Comparison of ENCODE assay signal across 8 mouse cellular contexts in the genomic region with DNA sequence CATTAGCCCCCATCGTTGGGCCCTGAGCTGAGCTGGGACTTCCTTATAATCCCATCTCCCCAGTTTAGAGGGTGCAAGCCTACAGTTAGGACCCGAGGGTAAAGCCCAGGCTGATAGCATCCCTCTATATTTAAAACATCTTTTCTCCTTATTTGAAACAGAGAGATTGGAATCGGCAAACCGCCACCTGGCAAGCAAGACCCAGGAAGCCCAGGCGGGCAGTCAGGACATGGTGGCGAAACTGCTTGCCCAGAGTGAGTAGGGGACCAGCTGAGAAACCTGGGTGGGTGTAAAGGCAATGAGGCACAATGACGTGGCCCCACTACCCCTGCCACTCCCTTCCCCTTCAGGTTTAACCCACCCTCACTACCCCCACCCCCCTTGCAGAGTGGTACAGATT. TPM values are rescaled to one million over a fixed set of nuclear protein-coding genes. Genes with fewer than 3 reads are reported as not detected.
DNase-seq lines count a peak whose midpoint lies in the region; ATAC-seq and TF ChIP-seq lines count a peak whose summit lies in the region.
"Had no signal": no experiment of that assay in that cellular context is flagged by ENCODE, and none has a peak within 500 bp of the region (broad histone marks: within the 10 kb centered on the region; RNA-seq: fewer than 3 reads in every experiment).

No protein-coding gene starts in this region.

- H3K9ac ChIP-seq in embryonic facial prominence, embryonic 14.5 days (ENCODE audit: low read depth, low read length), result no peak overlapping the region
- H3K9ac ChIP-seq in hindbrain, postnatal 0 days (replicated peaks; ENCODE audit: low read length), result no peak overlapping the region
- 0 out of 2 replicates have a peak overlapping the region, but pooled peaks have one; percentile 19 for H3K9ac ChIP-seq in neural tube, embryonic 12.5 days

- DNase-seq in left cerebral cortex, adult 2 months (ENCODE audit: extremely low spot score in 1 of 2, low spot score in 2 of 2), result no peak
- no peak for DNase-seq in left cerebral cortex, adult 11 months (ENCODE audit: low spot score)
- DNase-seq in embryonic facial prominence, embryonic 14.5 days (ENCODE audit: low spot score), result no peak
- no peak for DNase-seq in hindbrain, postnatal 0 days (ENCODE audit: low spot score)
- no peak for DNase-seq in urinary bladder, postnatal 14 days (ENCODE audit: low spot score)
- DNase-seq: cerebellum, adult 18-20 months had no signal

- H3K4me2 ChIP-seq in embryonic facial prominence, embryonic 14.5 days (ENCODE audit: low read depth, low read length), result 0 out of 2 replicates have a peak overlapping the region, but pooled peaks have one; percentile 2
- H3K4me2 ChIP-seq in hindbrain, postnatal 0 days (ENCODE audit: low read depth, low read length), result no peak overlapping the region
- H3K4me2 ChIP-seq in neural tube, embryonic 12.5 days (replicated peaks), result peak overlapping the region; percentile 93; the same call in 1 of the 2 replicates

- intact Hi-C loops in left cerebral cortex, adult 2 months (cut with DNase I), result no loop called here

- no peaks in the 10 kb centered on the region for H3K27me3 ChIP-seq in embryonic facial prominence, embryonic 14.5 days (replicated peaks; ENCODE audit: control insufficient read depth, insufficient read depth, low read length)
- H3K27me3 ChIP-seq in hindbrain, postnatal 0 days (ENCODE audit: insufficient read depth, low read length), result no peaks in the 10 kb centered on the region
- no peaks in the 10 kb centered on the region for H3K27me3 ChIP-seq in neural tube, embryonic 12.5 days (replicated peaks)

- 65% methylated on average over 7 of the region's 7 CpGs for WGBS in embryonic facial prominence, embryonic 14.5 days
- 75% methylated on average over 7 of the region's 7 CpGs for WGBS in hindbrain, postnatal 0 days
- 80% methylated on average over 7 of the region's 7 CpGs for WGBS in neural tube, embryonic 12.5 days

- no peak for TF ChIP-seq CTCF in left cerebral cortex, adult 2 months (IDR thresholded peaks at IDR 0.05)
- no peak for TF ChIP-seq CTCF in hindbrain, postnatal 0 days (IDR thresholded peaks at IDR 0.05; ENCODE audit: low read depth)

- H3K36me3 ChIP-seq in embryonic facial prominence, embryonic 14.5 days (ENCODE audit: control insufficient read depth, insufficient read depth, low read length), result peaks cover 94% of the 10 kb centered on the region
- H3K36me3 ChIP-seq in hindbrain, postnatal 0 days (ENCODE audit: insufficient read depth, low read length), result peaks cover 57% of the 10 kb centered on the region
- H3K36me3 ChIP-seq in neural tube, embryonic 12.5 days, result peaks cover 99% of the 10 kb centered on the region

- ATAC-seq in embryonic facial prominence, embryonic 14.5 days (ENCODE audit: low read depth), result no peak
- ATAC-seq in hindbrain, postnatal 0 days, result no peak
- no peak for ATAC-seq in neural tube, embryonic 12.5 days (ENCODE audit: low FRiP score, low read depth)
- no peak for ATAC-seq in granulocyte monocyte progenitor cell, adult 5-6 weeks (replicated peaks; ENCODE audit: poor library complexity, severe bottlenecking)

- no peaks in the 10 kb centered on the region for H3K9me3 ChIP-seq in embryonic facial prominence, embryonic 14.5 days (ENCODE audit: control insufficient read depth, low read length)
- H3K9me3 ChIP-seq in hindbrain, postnatal 0 days (ENCODE audit: low read length), result no peaks in the 10 kb centered on the region
- H3K9me3 ChIP-seq in neural tube, embryonic 12.5 days, result no peaks in the 10 kb centered on the region

- H3K4me3 ChIP-seq in left cerebral cortex, adult 2 months, result no peak overlapping the region
- no peak overlapping the region for H3K4me3 ChIP-seq in embryonic facial prominence, embryonic 14.5 days (ENCODE audit: low read depth, low read length)
- H3K4me3 ChIP-seq in hindbrain, postnatal 0 days (ENCODE audit: low read length), result no peak overlapping the region
- H3K4me3 ChIP-seq in neural tube, embryonic 12.5 days, result no peak overlapping the region

- peaks cover 64% of the 10 kb centered on the region for H3K4me1 ChIP-seq in embryonic facial prominence, embryonic 14.5 days (ENCODE audit: control insufficient read depth, insufficient read depth, low read length)
- peaks cover 55% of the 10 kb centered on the region for H3K4me1 ChIP-seq in hindbrain, postnatal 0 days (ENCODE audit: insufficient read depth, low read length)
- H3K4me1 ChIP-seq in neural tube, embryonic 12.5 days, result peaks cover 78% of the 10 kb centered on the region

- peak overlapping the region; percentile 73 for H3K27ac ChIP-seq in left cerebral cortex, adult 2 months
- H3K27ac ChIP-seq in embryonic facial prominence, embryonic 14.5 days (replicated peaks; ENCODE audit: low read depth, low read length), result peak overlapping the region; percentile 79
- peak overlapping the region; percentile 54; the same call in 1 of the 2 replicates for H3K27ac ChIP-seq in hindbrain, postnatal 0 days
- H3K27ac ChIP-seq in neural tube, embryonic 12.5 days, result 0 out of 2 replicates have a peak overlapping the region, but pooled peaks have one; percentile 12

RNA-seq across cellular contexts. Expression of gene Amotl2, which starts 8.5 kb away (rescaled TPM):
- total RNA-seq in left cerebral cortex, adult 2 months (2021), result 10 to 100 TPM; 21.3 to 22.4 TPM
- 44.5 and 48.1 TPM in 2 replicates for polyA plus RNA-seq in embryonic facial prominence, embryonic 14.5 days (2014; fragmentation: Nextera tagmentation; extraction: Ambion mirVana)
- total RNA-seq in hindbrain, postnatal 0 days (2014; rRNA removed), result 116 and 162 TPM in 2 replicates
- 27.3 and 31.0 TPM in 2 replicates for polyA plus RNA-seq in hindbrain, postnatal 0 days (2015; fragmentation: Nextera tagmentation; extraction: Ambion mirVana)
- polyA plus RNA-seq in neural tube, embryonic 12.5 days (2016; fragmentation: Nextera tagmentation; extraction: Ambion mirVana), result 115 and 129 TPM in 2 replicates
- total RNA-seq in granulocyte monocyte progenitor cell, adult 5-6 weeks (2014; fragmentation: Nextera tagmentation), result 1.8 and 1.9 TPM in 2 replicates
- total RNA-seq in granulocyte monocyte progenitor cell, adult 5-6 weeks (2017), result 2.5 and 2.6 TPM in 2 replicates

Comparison
In these comparisons a context has a peak if more than half of its experiments do, and no peak if none do; other contexts are left out.
1. H3K27ac ChIP-seq: peak in every context shown above with its lines; median percentile 79 in embryonic facial prominence, embryonic 14.5 days; 73 in left cerebral cortex, adult 2 months; 54 in hindbrain, postnatal 0 days; 12 in neural tube, embryonic 12.5 days.
2. RNA of gene Amotl2, which starts 8.5 kb away (total RNA-seq): 116 to 162 TPM in hindbrain, postnatal 0 days and 21.3 to 22.4 TPM in left cerebral cortex, adult 2 months; 1.8 to 2.6 TPM in granulocyte monocyte progenitor cell, adult 5-6 weeks; every median in the first group is over 4 times any median in the second.